ENCODE assay signal across 8 mouse cellular contexts in genomic region chr2:128245544-128245943, GRCm38 (mm10).
DNase-seq lines count a peak whose midpoint lies in the region; ATAC-seq and TF ChIP-seq lines count a peak whose summit lies in the region.

No protein-coding gene starts in this region.

- H3K36me3 ChIP-seq in forebrain, embryonic 10.5 days (replicated peaks): no peaks in the 10 kb centered on the region
- no peaks in the 10 kb centered on the region for H3K36me3 ChIP-seq in forebrain, embryonic 12.5 days (replicated peaks)
- H3K36me3 ChIP-seq in hindbrain, embryonic 15.5 days: no peaks in the 10 kb centered on the region
- no peaks in the 10 kb centered on the region for H3K36me3 ChIP-seq in lung, postnatal 0 days (ENCODE audit: insufficient read depth, low read length)

- H3K9me3 ChIP-seq in forebrain, embryonic 10.5 days: 0 out of 2 replicates have a peak, but pooled peaks cover 3% of the 10 kb centered on the region
- no peaks in the 10 kb centered on the region for H3K9me3 ChIP-seq in forebrain, embryonic 12.5 days
- H3K9me3 ChIP-seq in hindbrain, embryonic 15.5 days: no peaks in the 10 kb centered on the region
- H3K9me3 ChIP-seq in lung, postnatal 0 days (ENCODE audit: low read length): no peaks in the 10 kb centered on the region

- H3K9ac ChIP-seq in forebrain, embryonic 12.5 days: no peak overlapping the region
- H3K9ac ChIP-seq in hindbrain, embryonic 15.5 days: no peak overlapping the region
- no peak overlapping the region for H3K9ac ChIP-seq in lung, postnatal 0 days (replicated peaks; ENCODE audit: low read depth)

- H3K27me3 ChIP-seq in forebrain, embryonic 10.5 days (ENCODE audit: poor library complexity, severe bottlenecking): no peaks in the 10 kb centered on the region
- no peaks in the 10 kb centered on the region for H3K27me3 ChIP-seq in forebrain, embryonic 12.5 days
- H3K27me3 ChIP-seq in hindbrain, embryonic 15.5 days: no peaks in the 10 kb centered on the region
- no peaks in the 10 kb centered on the region for H3K27me3 ChIP-seq in lung, postnatal 0 days (replicated peaks; ENCODE audit: insufficient read depth, low read length)

- no peak overlapping the region for H3K4me3 ChIP-seq in forebrain, embryonic 10.5 days
- no peak overlapping the region for H3K4me3 ChIP-seq in forebrain, embryonic 12.5 days (replicated peaks)
- no peak overlapping the region for H3K4me3 ChIP-seq in hindbrain, embryonic 15.5 days
- no peak overlapping the region for H3K4me3 ChIP-seq in lung, postnatal 0 days (ENCODE audit: low read depth, low read length)

- TF ChIP-seq EP300 in lung, postnatal 0 days (IDR thresholded peaks at IDR 0.05): no peak

- 82% methylated on average over 10 of the region's 10 CpGs for WGBS in forebrain, embryonic 10.5 days
- WGBS in forebrain, embryonic 12.5 days: 87% methylated on average over 10 of the region's 10 CpGs
- 51% methylated on average over 10 of the region's 10 CpGs for WGBS in hindbrain, embryonic 15.5 days
- WGBS in lung, postnatal 0 days: 71% methylated on average over 10 of the region's 10 CpGs

- H3K4me1 ChIP-seq in forebrain, embryonic 10.5 days: peaks cover 25% of the 10 kb centered on the region
- peaks cover 15% of the 10 kb centered on the region for H3K4me1 ChIP-seq in forebrain, embryonic 12.5 days
- H3K4me1 ChIP-seq in hindbrain, embryonic 15.5 days (replicated peaks): peaks cover 12% of the 10 kb centered on the region
- peaks cover 3% of the 10 kb centered on the region; the same call in 1 of the 2 replicates for H3K4me1 ChIP-seq in lung, postnatal 0 days (ENCODE audit: insufficient read depth, low read depth, low read length)

- TF ChIP-seq CTCF in lung, postnatal 0 days (IDR thresholded peaks at IDR 0.05): peak; percentile 39

- DNase-seq in forebrain, embryonic 10.5 days (ENCODE audit: extremely low spot score, low spot score): no peak
- DNase-seq in brain, embryonic 18.5 days (ENCODE audit: low read depth, low spot score): peak; percentile 45
- DNase-seq in gastrocnemius, adult 18-20 months (ENCODE audit: low spot score): peak; percentile 61
- DNase-seq in lung, postnatal 0 days (ENCODE audit: low spot score): no peak
- peak; percentile 78 for DNase-seq in testis, postnatal 10 days (ENCODE audit: low spot score)
- no peak for DNase-seq in liver

- no peak for ATAC-seq in forebrain, embryonic 12.5 days (ENCODE audit: low FRiP score)
- ATAC-seq in hindbrain, embryonic 15.5 days (ENCODE audit: low FRiP score, low read depth): peak; percentile 94
- ATAC-seq in lung, postnatal 0 days: peak; percentile 29; the same call in 1 of the 2 replicates

- H3K4me2 ChIP-seq in forebrain, embryonic 12.5 days: no peak overlapping the region
- H3K4me2 ChIP-seq in hindbrain, embryonic 15.5 days: no peak overlapping the region
- no peak overlapping the region for H3K4me2 ChIP-seq in lung, postnatal 0 days (replicated peaks; ENCODE audit: low read depth, low read length)

- H3K27ac ChIP-seq in forebrain, embryonic 10.5 days: peak overlapping the region; percentile 60
- H3K27ac ChIP-seq in forebrain, embryonic 12.5 days: no peak overlapping the region
- H3K27ac ChIP-seq in hindbrain, embryonic 15.5 days (replicated peaks): no peak overlapping the region
- H3K27ac ChIP-seq in lung, postnatal 0 days (ENCODE audit: low read length): no peak overlapping the region

Comparison
In these comparisons a context has a peak if more than half of its experiments do, and no peak if none do; other contexts are left out.
1. DNase-seq: peak in brain, embryonic 18.5 days (single experiment), gastrocnemius, adult 18-20 months (single experiment) and testis, postnatal 10 days (single experiment); none in forebrain, embryonic 10.5 days (single experiment), lung, postnatal 0 days (single experiment) and liver (single experiment).